Mouse (Mus musculus): Measurements from ENCODE around the gene Nek9. TPM values are rescaled to one million over a fixed set of nuclear protein-coding genes. Genes with fewer than 3 reads are reported as not detected.

Gene Nek9
- total RNA-seq, 1 experiment: 20.4 TPM

DNA sequence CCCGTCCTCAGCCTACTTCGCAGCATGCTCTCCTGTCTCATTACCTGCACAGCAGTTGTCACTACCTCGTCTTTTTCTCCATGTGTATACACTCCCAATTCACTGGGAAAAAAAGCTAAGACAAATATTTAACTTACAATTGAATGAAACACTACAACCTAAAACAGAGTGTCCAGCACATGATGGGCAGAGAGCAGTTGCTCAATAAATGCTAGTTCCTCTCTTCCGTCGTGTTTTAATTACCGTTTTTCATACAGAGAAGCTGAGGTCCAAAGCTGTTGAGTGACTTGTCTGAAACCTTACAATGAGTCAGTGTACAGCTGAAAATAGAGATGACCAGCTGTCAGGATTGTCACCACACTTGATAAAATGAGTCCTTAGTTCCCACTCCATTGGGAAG, 42.4 kb upstream of the Nek9 start:
- no peak overlapping the region for H3K27ac ChIP-seq (ENCODE audit: insufficient read depth, low read depth, low read length, poor library complexity, severe bottlenecking)
- no peak overlapping the region for H3K9ac ChIP-seq (ENCODE audit: insufficient read depth, low read depth, low read length, poor library complexity, severe bottlenecking)
- in situ Hi-C loops (cut with MboI; ENCODE audit: low sequenced_read_pairs in 2 of 2, unreplicated experiment in 2 of 2): no loop called here
- no peak for DNase-seq (ENCODE audit: low read depth, low spot score)
- no peak for TF ChIP-seq ZC3H11A (IDR thresholded peaks at IDR 0.05; ENCODE audit: borderline replicate concordance, low read depth, low read length)
- TF ChIP-seq MAFK (IDR thresholded peaks at IDR 0.05; ENCODE audit: insufficient read depth, low read depth, low read length): no peak
- no peak for TF ChIP-seq HCFC1 (IDR thresholded peaks at IDR 0.05; ENCODE audit: borderline replicate concordance, insufficient read depth, low read length)
- TF ChIP-seq ZNF384 (IDR thresholded peaks at IDR 0.05; ENCODE audit: low read depth, low read length): no peak
- TF ChIP-seq CHD2 (IDR thresholded peaks at IDR 0.05; ENCODE audit: low read depth, low read length): no peak
- H3K9me3 ChIP-seq (ENCODE audit: control insufficient read depth, insufficient read depth, low read depth, low read length): no peaks in the 10 kb centered on the region
- no peaks in the 10 kb centered on the region for H3K36me3 ChIP-seq (ENCODE audit: control insufficient read depth, insufficient read depth, low read length, poor library complexity, severe bottlenecking)
- H3K4me1 ChIP-seq (ENCODE audit: control insufficient read depth in 2 of 2, insufficient read depth in 2 of 2, low read length in 2 of 2, poor library complexity in 1 of 2): peaks cover 0 to 6% of the 10 kb centered on the region in 2 experiments; a peak in 2 of 4 replicates
- H3K4me3 ChIP-seq (ENCODE audit: insufficient read depth in 1 of 2, low read depth in 1 of 2, low read length in 2 of 2, poor library complexity in 1 of 2, severe bottlenecking in 1 of 2): no peak overlapping the region

DNA sequence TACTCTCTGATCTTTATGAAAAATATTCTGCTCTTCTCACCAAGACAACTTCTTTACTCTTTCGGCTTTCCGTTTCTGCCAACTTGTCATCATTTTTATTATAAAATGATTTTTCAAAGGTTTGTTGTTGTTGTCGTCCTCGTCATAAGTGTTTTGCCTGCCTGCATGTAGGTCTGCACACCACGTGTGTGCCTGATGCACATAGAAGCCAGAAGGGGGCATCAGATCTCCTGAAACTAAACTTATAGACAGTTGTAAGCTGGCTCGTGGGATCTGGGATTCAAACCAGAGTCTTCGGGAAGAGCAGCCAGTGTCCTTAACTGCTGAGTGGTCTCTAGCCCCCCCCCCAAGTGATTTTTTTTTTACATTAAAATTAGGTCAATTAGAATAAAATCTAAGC, 41.8 kb upstream of the Nek9 start:
- H3K4me3 ChIP-seq (ENCODE audit: insufficient read depth in 1 of 2, low read depth in 1 of 2, low read length in 2 of 2, poor library complexity in 1 of 2, severe bottlenecking in 1 of 2): no peak overlapping the region
- no peaks in the 10 kb centered on the region for H3K9me3 ChIP-seq (ENCODE audit: control insufficient read depth, insufficient read depth, low read depth, low read length)
- no peak for DNase-seq (ENCODE audit: low read depth, low spot score)
- in situ Hi-C loops (cut with MboI; ENCODE audit: low sequenced_read_pairs in 2 of 2, unreplicated experiment in 2 of 2): no loop called here
- peaks cover 0 to 6% of the 10 kb centered on the region in 2 experiments; a peak in 2 of 4 replicates for H3K4me1 ChIP-seq (ENCODE audit: control insufficient read depth in 2 of 2, insufficient read depth in 2 of 2, low read length in 2 of 2, poor library complexity in 1 of 2)
- H3K27ac ChIP-seq (ENCODE audit: insufficient read depth, low read depth, low read length, poor library complexity, severe bottlenecking): no peak overlapping the region
- H3K36me3 ChIP-seq (ENCODE audit: control insufficient read depth, insufficient read depth, low read length, poor library complexity, severe bottlenecking): no peaks in the 10 kb centered on the region
- TF ChIP-seq CHD2 (IDR thresholded peaks at IDR 0.05; ENCODE audit: low read depth, low read length): no peak
- peak; percentile 43; the same call in 1 of the 2 replicates for TF ChIP-seq ZC3H11A (IDR thresholded peaks at IDR 0.05; ENCODE audit: borderline replicate concordance, low read depth, low read length)
- H3K9ac ChIP-seq (ENCODE audit: insufficient read depth, low read depth, low read length, poor library complexity, severe bottlenecking): no peak overlapping the region

DNA sequence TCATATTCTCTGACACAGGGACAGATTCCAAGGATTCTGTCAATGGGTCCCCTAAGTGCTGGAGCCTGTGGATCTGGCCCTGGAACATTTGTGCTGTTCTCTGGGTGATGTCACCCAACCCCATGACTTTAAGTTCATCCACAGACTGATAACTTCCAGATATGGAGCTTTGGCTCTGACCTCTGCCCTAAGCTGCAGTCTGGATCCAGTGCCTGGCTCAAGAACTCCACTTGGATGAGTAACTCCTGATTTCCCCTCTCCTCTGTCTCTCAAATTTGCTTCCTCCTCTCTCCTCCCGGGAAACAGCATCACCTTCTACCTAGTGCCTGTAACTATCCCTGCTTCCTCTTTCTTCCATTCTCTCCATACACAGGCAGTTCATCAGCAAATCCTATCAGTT, 41.1 kb upstream of the Nek9 start:
- Histone ChIP-seq H3K4me1 (ENCODE audit: control insufficient read depth in 2 of 2, insufficient read depth in 2 of 2, low read length in 2 of 2, poor library complexity in 1 of 2) (peaks cover 0 to under 1% of the 10 kb centered on the region in 2 experiments; a peak in 2 of 4 replicates), H3K4me3 (ENCODE audit: insufficient read depth in 1 of 2, low read depth in 1 of 2, low read length in 2 of 2, poor library complexity in 1 of 2, severe bottlenecking in 1 of 2) (no peak overlapping the region), H3K27ac (ENCODE audit: insufficient read depth, low read depth, low read length, poor library complexity, severe bottlenecking) (no peak overlapping the region), H3K36me3 (ENCODE audit: control insufficient read depth, insufficient read depth, low read length, poor library complexity, severe bottlenecking) (no peaks in the 10 kb centered on the region), H3K9me3 (ENCODE audit: control insufficient read depth, insufficient read depth, low read depth, low read length) (no peaks in the 10 kb centered on the region), H3K9ac (ENCODE audit: insufficient read depth, low read depth, low read length, poor library complexity, severe bottlenecking) (no peak overlapping the region)
- TF ChIP-seq CHD2 (IDR thresholded peaks at IDR 0.05; ENCODE audit: low read depth, low read length): no peak
- no peak for TF ChIP-seq MAFK (IDR thresholded peaks at IDR 0.05; ENCODE audit: insufficient read depth, low read depth, low read length)
- no peak for TF ChIP-seq ZNF384 (IDR thresholded peaks at IDR 0.05; ENCODE audit: low read depth, low read length)
- no peak for TF ChIP-seq ZC3H11A (IDR thresholded peaks at IDR 0.05; ENCODE audit: borderline replicate concordance, low read depth, low read length)
- no peak for TF ChIP-seq HCFC1 (IDR thresholded peaks at IDR 0.05; ENCODE audit: borderline replicate concordance, insufficient read depth, low read length)
- no peak for DNase-seq (ENCODE audit: low read depth, low spot score)
- in situ Hi-C loops (cut with MboI; ENCODE audit: low sequenced_read_pairs in 2 of 2, unreplicated experiment in 2 of 2): no loop called here

DNA sequence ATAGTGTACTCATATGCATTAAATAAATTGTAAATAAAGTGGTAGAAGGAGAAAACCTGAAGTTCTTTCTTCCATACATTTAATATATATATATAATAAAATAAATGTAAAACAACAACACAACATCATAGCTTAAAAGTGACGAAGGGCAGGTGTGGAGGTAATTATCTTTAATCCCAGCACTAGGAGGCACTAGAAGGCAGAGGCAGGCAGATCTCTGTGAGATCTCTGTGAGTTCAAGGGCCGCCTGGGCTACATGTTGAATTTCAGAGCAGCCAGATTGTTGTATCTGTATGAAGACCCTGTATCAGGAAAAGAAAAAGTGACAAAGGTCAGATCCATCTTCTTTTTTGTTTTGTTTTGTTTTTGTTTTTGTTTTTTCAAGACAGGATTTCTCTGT, 39.1 kb upstream of the Nek9 start:
- TF ChIP-seq MAFK (IDR thresholded peaks at IDR 0.05; ENCODE audit: insufficient read depth, low read depth, low read length): no peak
- TF ChIP-seq HCFC1 (IDR thresholded peaks at IDR 0.05; ENCODE audit: borderline replicate concordance, insufficient read depth, low read length): no peak
- no peak for TF ChIP-seq CHD2 (IDR thresholded peaks at IDR 0.05; ENCODE audit: low read depth, low read length)
- TF ChIP-seq ZC3H11A (IDR thresholded peaks at IDR 0.05; ENCODE audit: borderline replicate concordance, low read depth, low read length): no peak
- no peak for TF ChIP-seq ZNF384 (IDR thresholded peaks at IDR 0.05; ENCODE audit: low read depth, low read length)
- DNase-seq (ENCODE audit: low read depth, low spot score): no peak
- Histone ChIP-seq H3K4me1 (ENCODE audit: control insufficient read depth in 2 of 2, insufficient read depth in 2 of 2, low read length in 2 of 2, poor library complexity in 1 of 2) (no peaks in the 10 kb centered on the region), H3K9ac (ENCODE audit: insufficient read depth, low read depth, low read length, poor library complexity, severe bottlenecking) (no peak overlapping the region), H3K36me3 (ENCODE audit: control insufficient read depth, insufficient read depth, low read length, poor library complexity, severe bottlenecking) (no peaks in the 10 kb centered on the region), H3K9me3 (ENCODE audit: control insufficient read depth, insufficient read depth, low read depth, low read length) (no peaks in the 10 kb centered on the region), H3K4me3 (ENCODE audit: insufficient read depth in 1 of 2, low read depth in 1 of 2, low read length in 2 of 2, poor library complexity in 1 of 2, severe bottlenecking in 1 of 2) (no peak overlapping the region), H3K27ac (ENCODE audit: insufficient read depth, low read depth, low read length, poor library complexity, severe bottlenecking) (no peak overlapping the region)
- in situ Hi-C loops (cut with MboI; ENCODE audit: low sequenced_read_pairs in 2 of 2, unreplicated experiment in 2 of 2): no loop called here

Data from ES-E14 (cell line).